Mouse (Mus musculus) CD4-positive, CD25-positive, alpha-beta regulatory T cell, adult 2 months (primary cell): ENCODE measurements around the gene Rab8a.

Source experiments
- DNase-seq: peaks from one replicate; pipeline ENCODE4 v3.0.0-alpha.2; 2012; ENCODE audit warnings: low read depth, low spot score

Gene Rab8a

GRCm38 (mm10) chr8:72210710-72211109 lies 49.7 kb downstream of the Rab8a start:
- DNase-seq = peak; percentile 50

DNA sequence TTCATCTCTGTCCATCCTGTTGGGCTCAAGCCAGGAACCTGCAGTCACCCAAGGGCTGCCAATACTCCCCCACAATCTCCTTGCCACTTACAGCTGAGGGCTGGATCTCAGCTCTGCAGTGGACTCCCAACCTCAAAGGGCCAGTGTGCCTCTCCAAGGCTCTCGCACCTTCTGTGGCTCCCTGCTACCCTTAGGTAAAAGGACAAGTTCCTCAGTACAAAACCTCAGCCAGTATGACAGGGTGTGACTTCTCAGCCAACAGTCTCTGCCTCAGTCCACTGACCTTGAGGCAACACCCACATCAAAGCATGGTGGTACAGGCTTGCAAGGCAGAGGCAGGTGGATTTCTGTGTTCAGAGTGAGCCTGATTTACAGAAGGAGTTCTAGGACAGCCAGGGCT lies 50.8 kb downstream of the Rab8a start:
- DNase-seq = no peak

- no peak for DNase-seq
Measured at GRCm38 (mm10) chr8:72212751-72213150, 51.8 kb downstream of the Rab8a start, which contains the start of gene Cib3. Gene Cib3, minus strand, starts transcription at chr8:72212837.

- DNase-seq = no peak
Measured at GRCm38 (mm10) chr8:72213536-72213935, 52.5 kb downstream of the Rab8a start, which contains the start of gene Gm11034. Gene Gm11034, minus strand, starts transcription at chr8:72213636.

DNA sequence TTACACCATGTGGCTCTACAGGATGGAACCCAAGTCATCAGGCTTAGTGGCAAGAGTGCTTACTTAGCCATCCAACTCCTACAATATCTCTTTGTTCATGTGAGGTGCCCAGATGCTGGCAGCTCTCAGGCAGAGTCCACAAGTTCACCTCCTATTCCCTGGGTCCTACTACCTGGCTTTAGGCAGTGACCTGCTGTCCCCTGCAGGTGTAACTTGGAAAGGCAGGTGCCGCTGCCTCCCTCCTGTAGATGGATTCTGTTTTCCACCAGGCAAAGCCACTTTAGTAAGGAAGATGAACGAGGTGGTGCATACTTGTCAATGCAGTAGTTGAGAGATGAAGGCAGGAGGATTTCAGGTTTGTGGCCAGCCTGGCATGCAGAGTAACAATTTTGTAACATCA lies 54.1 kb downstream of the Rab8a start:
- DNase-seq = peak; percentile 73

GRCm38 (mm10) chr8:72215871-72216270 lies 54.9 kb downstream of the Rab8a start:
- peak; percentile 66 for DNase-seq

- DNase-seq = no peak
Measured at GRCm38 (mm10) chr8:72218781-72219540, 58.0 kb downstream of the Rab8a start.

GRCm38 (mm10) chr8:72219541-72220363 lies 58.8 kb downstream of the Rab8a start, which contains the start of gene Fam32a:
Gene Fam32a, plus strand, starts transcription at chr8:72219730.
- peak; percentile 98 for DNase-seq

DNA sequence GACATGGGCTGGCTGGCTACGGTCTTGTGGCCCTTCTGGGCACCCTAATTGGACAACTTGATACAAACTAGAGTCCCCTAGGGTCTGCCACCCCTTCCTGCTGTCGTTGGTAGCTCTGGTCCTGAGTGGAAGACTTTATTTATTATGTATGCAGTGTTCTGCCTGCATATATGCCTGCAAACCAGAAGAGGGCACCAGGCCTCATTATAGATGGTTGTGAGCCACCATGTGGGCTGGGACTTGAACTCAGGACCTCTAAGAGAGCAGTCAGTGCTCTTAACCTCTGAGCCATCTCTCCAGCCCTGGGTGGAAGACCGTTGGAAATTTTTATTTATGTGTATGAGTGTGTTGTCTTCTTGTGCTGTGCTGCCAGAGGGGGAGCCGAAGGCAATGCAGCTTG lies 59.8 kb downstream of the Rab8a start:
- DNase-seq = peak; percentile 47

- no peak for DNase-seq
Measured at GRCm38 (mm10) chr8:72222656-72223055, 61.7 kb downstream of the Rab8a start.
